Mouse (Mus musculus) midbrain, embryonic 10.5 days (tissue): ENCODE data around the gene Pigr. TPM values are rescaled to one million over a fixed set of nuclear protein-coding genes. Genes with fewer than 3 reads are reported as not detected.
A peak's percentile ranks its signal among the peaks of the same experiment; 100 is the strongest.

ENCODE experiments used
- DNase-seq: peaks from one replicate; pipeline ENCODE4 v3.0.0-alpha.2; 2017; ENCODE audit warnings: low spot score
- H3K27ac ChIP-seq: fragments of 300-500 bp; sonication (generic); replicated peaks from 2 replicates; pipeline ENCODE4 v1.5.1; 2016; ENCODE audit warnings: mild to moderate bottlenecking
- H3K27me3 ChIP-seq: fragments of 300-500 bp; sonication (generic); 2 replicates; pipeline ENCODE4 v1.6.1; 2016; ENCODE audit warnings: low read depth, mild to moderate bottlenecking; ENCODE audit not compliant: poor library complexity, severe bottlenecking
- H3K36me3 ChIP-seq: fragments of 300-500 bp; sonication (generic); 2 replicates; pipeline ENCODE4 v1.6.1; 2016; ENCODE audit warnings: mild to moderate bottlenecking, moderate library complexity
- H3K4me1 ChIP-seq: fragments of 300-500 bp; sonication (generic); 2 replicates; pipeline ENCODE4 v1.6.1; 2016
- H3K4me3 ChIP-seq: fragments of 300-500 bp; sonication (generic); 2 replicates; pipeline ENCODE4 v1.5.1; 2016; ENCODE audit warnings: mild to moderate bottlenecking, moderate library complexity
- H3K9me3 ChIP-seq: fragments of 300-500 bp; sonication (generic); replicated peaks from 2 replicates; pipeline ENCODE4 v1.6.1; 2016; ENCODE audit warnings: mild to moderate bottlenecking
- WGBS: fragments of 180-500 bp; shearing (Covaris S2); methylation state at CpG from one replicate; pipeline ENCODE4 v1.1.7; 2016; 5-methylcytosine and 5-hydroxymethylcytosine counted together
- polyA plus RNA-seq: library from polyadenylated mRNA; unstranded; fragments of >200 nt; fragmentation: Nextera tagmentation; extraction: Ambion mirVana; gene quantifications from 2 replicates; pipeline ENCODE4 v1.2.1, GENCODE M21; 2016

The Pigr gene
- polyA plus RNA-seq, 1 experiment from 2014 or later: not detected

GRCm38 (mm10) chr1:130875139-130875538 lies 48.7 kb downstream of the Pigr start:
- peak; percentile 27 for DNase-seq

GRCm38 (mm10) chr1:130875910-130876309 lies 49.4 kb downstream of the Pigr start:
- peaks cover 9% of the 10 kb centered on the region for H3K4me1 ChIP-seq
- no peak overlapping the region for H3K27ac ChIP-seq
- WGBS: 69% methylated on average over 3 of the region's 3 CpGs
- H3K36me3 ChIP-seq: no peaks in the 10 kb centered on the region
- H3K9me3 ChIP-seq: no peaks in the 10 kb centered on the region
- no peak overlapping the region for H3K4me3 ChIP-seq
- peaks cover 38% of the 10 kb centered on the region for H3K27me3 ChIP-seq
- DNase-seq: no peak

More at GRCm38 (mm10) chr1:130875139-130875538, 48.7 kb downstream of the Pigr start:
- Histone ChIP-seq H3K27me3 (peaks cover 31% of the 10 kb centered on the region), H3K27ac (no peak overlapping the region), H3K36me3 (no peaks in the 10 kb centered on the region), H3K9me3 (no peaks in the 10 kb centered on the region), H3K4me3 (no peak overlapping the region), H3K4me1 (peaks cover 9% of the 10 kb centered on the region)
- 49% methylated on average over 3 of the region's 3 CpGs for WGBS

GRCm38 (mm10) chr1:130876931-130877509 lies 50.5 kb downstream of the Pigr start:
- Histone ChIP-seq H3K4me1 (peaks cover 9% of the 10 kb centered on the region), H3K9me3 (no peaks in the 10 kb centered on the region), H3K4me3 (no peak overlapping the region), H3K27me3 (peaks cover 38% of the 10 kb centered on the region), H3K27ac (no peak overlapping the region), H3K36me3 (no peaks in the 10 kb centered on the region)
- 18% methylated on average over 3 of the region's 3 CpGs for WGBS
- no peak for DNase-seq

- H3K27ac ChIP-seq: peak overlapping the region; percentile 52
- 3% methylated on average over 43 of the region's 43 CpGs for WGBS
- peaks cover 38% of the 10 kb centered on the region for H3K27me3 ChIP-seq
Observed at GRCm38 (mm10) chr1:130877889-130878614, 51.6 kb downstream of the Pigr start.

GRCm38 (mm10) chr1:130879927-130880326 lies 53.4 kb downstream of the Pigr start:
- WGBS: 92% methylated on average over 7 of the region's 7 CpGs
- DNase-seq: no peak

More at GRCm38 (mm10) chr1:130877889-130878614, 51.6 kb downstream of the Pigr start:
- H3K4me1 ChIP-seq: peaks cover 9% of the 10 kb centered on the region
- no peaks in the 10 kb centered on the region for H3K9me3 ChIP-seq
- no peaks in the 10 kb centered on the region for H3K36me3 ChIP-seq
- peak overlapping the region; percentile 63 for H3K4me3 ChIP-seq
- DNase-seq: peak; percentile 46

GRCm38 (mm10) chr1:130883146-130883545 lies 56.7 kb downstream of the Pigr start:
- H3K36me3 ChIP-seq: no peaks in the 10 kb centered on the region
- H3K4me3 ChIP-seq: no peak overlapping the region
- DNase-seq: no peak
- no peaks in the 10 kb centered on the region for H3K9me3 ChIP-seq
- WGBS: 86% methylated on average over 4 of the region's 4 CpGs
- peaks cover 27% of the 10 kb centered on the region for H3K27me3 ChIP-seq
- no peak overlapping the region for H3K27ac ChIP-seq
- peaks cover 4% of the 10 kb centered on the region for H3K4me1 ChIP-seq

More at GRCm38 (mm10) chr1:130879927-130880326, 53.4 kb downstream of the Pigr start:
- Histone ChIP-seq H3K9me3 (no peaks in the 10 kb centered on the region), H3K4me1 (peaks cover 9% of the 10 kb centered on the region), H3K27me3 (peaks cover 38% of the 10 kb centered on the region), H3K4me3 (no peak overlapping the region), H3K36me3 (no peaks in the 10 kb centered on the region), H3K27ac (no peak overlapping the region)

- H3K9me3 ChIP-seq: no peaks in the 10 kb centered on the region
Observed at GRCm38 (mm10) chr1:130887354-130887753, 60.9 kb downstream of the Pigr start, which contains the start of gene Il24. Gene Il24 (minus strand): TSS chr1:130887454.

GRCm38 (mm10) chr1:130892446-130892845 lies 66.0 kb downstream of the Pigr start:
- H3K27ac ChIP-seq: no peak overlapping the region
- H3K27me3 ChIP-seq: no peaks in the 10 kb centered on the region
- no peak for DNase-seq
- H3K4me1 ChIP-seq: peaks cover 11% of the 10 kb centered on the region
- no peaks in the 10 kb centered on the region for H3K9me3 ChIP-seq
- no peaks in the 10 kb centered on the region for H3K36me3 ChIP-seq
- H3K4me3 ChIP-seq: no peak overlapping the region
- WGBS: 79% methylated on average over 1 of the region's 1 CpGs

More at GRCm38 (mm10) chr1:130887354-130887753, 60.9 kb downstream of the Pigr start, which contains the start of gene Il24:
- Histone ChIP-seq H3K36me3 (no peaks in the 10 kb centered on the region), H3K4me1 (no peaks in the 10 kb centered on the region), H3K27me3 (no peaks in the 10 kb centered on the region), H3K4me3 (no peak within 1 kb of the TSS), H3K27ac (no peak within 1 kb of the TSS)
- no peak for DNase-seq

- Histone ChIP-seq H3K27ac (no peak overlapping the region), H3K9me3 (no peaks in the 10 kb centered on the region), H3K36me3 (no peaks in the 10 kb centered on the region), H3K4me3 (no peak overlapping the region), H3K4me1 (peaks cover 11% of the 10 kb centered on the region), H3K27me3 (no peaks in the 10 kb centered on the region)
- DNase-seq: no peak
- 68% methylated on average over 9 of the region's 9 CpGs for WGBS
Observed at GRCm38 (mm10) chr1:130893329-130894040, 67.0 kb downstream of the Pigr start.

- no peak overlapping the region for H3K27ac ChIP-seq
- peaks cover 11% of the 10 kb centered on the region for H3K4me1 ChIP-seq
- DNase-seq: peak; percentile 21
- no peak overlapping the region for H3K4me3 ChIP-seq
- whole genome bisulfite sequencing: 27% methylated on average over 6 of the region's 6 CpGs
- no peaks in the 10 kb centered on the region for H3K27me3 ChIP-seq
- H3K36me3 ChIP-seq: no peaks in the 10 kb centered on the region
- H3K9me3 ChIP-seq: no peaks in the 10 kb centered on the region
Observed at GRCm38 (mm10) chr1:130894468-130894867, 68.0 kb downstream of the Pigr start.
